Mouse (Mus musculus) right cerebral cortex, postnatal 10 days (tissue): ENCODE measurements at regions not wholly inside any gene's neighbourhood (a gene's known extent, or its start where the extent isn't known, plus 50 kb on each side); places are given as distances from the start of the nearest gene placed in this dataset.

ENCODE experiments used
- DNase-seq, 2 experiments: peaks; one replicate each; pipeline ENCODE4 v3.0.0; 2021; ENCODE audit warnings: low spot score in 2 of 2

DNA sequence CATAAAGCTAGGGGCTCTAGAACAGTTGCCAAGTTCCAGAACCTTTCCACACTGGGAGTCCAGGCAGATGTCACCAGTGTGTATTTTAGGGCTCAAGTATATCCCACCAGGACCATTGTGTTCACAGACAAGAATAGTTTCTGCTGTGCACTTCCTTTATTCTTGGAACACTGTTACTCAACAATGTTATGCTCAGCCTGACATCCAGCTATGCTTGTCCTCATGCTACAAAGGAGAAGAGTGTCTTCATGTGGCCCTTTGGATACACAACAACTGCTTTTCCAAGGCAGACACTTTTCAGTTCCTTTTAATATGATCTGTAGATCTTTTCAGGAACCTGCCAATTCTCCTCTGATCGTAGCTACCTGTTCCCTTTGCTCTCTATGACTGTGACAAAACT, 270.4 kb upstream of the Dab2 start:
- no peak for DNase-seq

DNA sequence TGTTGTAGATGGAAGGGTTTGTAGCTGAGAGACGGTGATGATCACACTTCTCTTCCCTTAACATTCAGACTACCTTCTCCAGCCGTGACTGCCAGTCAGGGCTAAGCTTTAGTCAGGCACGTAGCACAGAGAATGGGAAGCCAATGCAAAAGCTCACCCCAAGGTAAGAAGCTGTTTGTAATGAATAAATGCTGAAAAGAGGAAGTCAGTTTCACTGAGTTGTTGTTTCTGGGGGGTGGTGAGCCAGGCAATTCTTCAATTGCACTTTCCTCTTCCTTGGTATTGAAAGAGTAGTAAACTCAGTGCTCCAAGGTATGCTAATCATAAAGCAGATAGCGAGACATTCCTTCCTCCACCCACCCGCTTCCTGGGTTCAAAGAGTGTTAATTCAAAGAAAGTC, 269.2 kb upstream of the Dab2 start:
- DNase-seq, result no peak

DNA sequence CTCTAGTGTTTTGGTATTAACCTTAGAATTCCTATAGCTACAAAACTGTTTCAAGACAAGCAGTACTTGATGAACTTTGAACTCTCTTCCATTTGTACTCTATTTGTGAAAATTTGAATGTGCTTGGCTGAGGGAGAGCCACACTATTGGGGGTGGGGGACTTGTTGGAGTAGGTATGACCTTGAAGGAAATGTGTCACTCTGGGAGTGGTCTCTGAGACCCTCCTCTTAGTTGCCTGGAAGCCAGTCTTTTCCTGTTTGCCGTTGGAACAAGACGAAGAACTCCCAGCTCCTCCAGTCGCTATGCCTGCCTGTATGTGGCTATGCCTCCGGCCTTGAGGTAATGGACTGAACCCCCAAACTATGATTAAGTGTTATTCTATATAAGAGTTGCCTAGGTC, 265.4 kb upstream of the Dab2 start:
- no peak for DNase-seq

DNA sequence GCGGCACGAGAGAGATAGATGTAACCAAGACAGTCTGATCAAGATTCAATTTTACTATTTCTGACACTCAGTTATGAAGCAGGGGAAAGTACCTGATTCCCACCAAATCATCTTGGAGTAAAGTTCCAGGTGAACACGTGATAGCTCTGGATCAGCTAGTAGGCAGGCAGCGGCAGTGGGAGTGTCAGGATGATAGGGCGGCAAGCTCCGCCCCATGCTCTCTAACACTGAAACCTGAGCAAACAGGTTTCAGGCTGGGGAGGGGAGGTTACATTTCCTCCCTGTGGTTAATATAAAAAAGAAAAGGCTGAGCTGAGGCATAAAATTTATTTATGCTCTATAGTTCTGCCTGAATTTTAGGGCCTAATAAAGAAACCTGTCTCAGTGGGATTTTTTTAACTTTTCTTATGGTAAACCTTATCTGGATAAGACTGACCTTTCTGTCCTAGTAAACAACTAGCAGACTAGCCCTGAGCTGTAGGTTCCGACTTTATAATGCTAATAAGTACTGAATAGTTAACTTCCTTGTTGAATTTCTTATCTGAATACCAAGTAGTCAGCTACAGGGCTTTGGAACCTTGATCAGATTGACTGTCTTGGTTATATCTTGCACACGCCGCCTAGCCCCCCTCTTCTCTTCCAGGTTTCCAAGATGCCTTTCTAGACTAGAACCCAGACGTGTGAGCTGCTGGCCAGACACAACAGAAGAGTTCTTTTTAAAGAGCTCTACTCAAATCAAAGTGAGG, 254.9 kb upstream of the Dab2 start:
- DNase-seq, result no peak

DNA sequence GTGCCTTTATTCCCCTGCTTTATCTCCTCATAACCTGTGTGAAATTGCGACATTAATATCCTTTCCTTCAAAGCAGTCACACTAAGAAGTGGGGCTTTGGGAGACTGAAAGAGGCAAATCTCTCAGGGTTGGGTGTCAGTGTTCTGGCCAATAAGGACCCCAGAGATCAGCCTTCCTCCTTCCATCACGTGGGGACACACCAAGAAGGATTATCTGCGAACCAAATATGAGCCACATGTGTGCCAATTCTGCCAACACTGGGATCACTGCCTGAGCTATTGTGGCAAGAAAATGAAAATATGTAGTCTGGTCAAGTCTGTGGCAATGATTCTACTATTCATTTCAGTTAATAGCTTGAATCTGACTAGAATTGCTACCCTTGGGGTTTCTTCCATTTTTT, 243.9 kb upstream of the Dab2 start:
- DNase-seq, result no peak

DNA sequence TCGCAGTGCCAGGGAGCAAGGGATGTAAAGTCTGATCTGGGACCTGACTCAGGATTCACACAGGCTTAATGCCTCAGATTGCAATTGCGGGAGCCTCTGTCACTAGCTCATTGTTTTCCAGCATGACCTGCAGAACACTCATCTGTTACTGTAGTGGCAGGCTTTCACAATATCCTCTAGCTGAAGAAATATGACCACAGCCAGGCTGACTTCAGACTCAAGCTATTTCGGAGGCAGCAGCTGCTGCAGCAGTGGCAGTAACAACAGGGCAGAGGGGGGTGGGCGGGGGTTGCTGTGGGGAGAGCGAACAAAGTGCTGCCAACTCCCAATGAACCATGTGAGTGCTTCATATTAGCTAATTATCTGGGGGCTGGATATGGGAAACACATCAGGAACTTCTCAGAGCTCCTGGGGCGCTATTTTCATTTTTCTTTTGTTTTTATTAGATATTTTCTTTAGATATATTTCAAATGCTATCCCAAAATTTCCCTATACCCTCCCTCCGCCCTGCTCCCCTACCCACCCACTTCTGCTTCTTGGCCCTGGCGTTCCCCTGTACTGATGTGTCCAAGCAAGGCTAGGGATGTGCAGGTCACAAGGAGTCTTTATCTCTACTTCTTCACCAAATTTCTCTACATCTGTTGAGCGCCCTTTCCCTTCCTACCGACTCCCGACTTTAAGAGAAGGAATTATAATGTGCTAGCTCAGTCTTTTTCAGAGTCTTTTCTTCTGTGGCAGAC, 242.5 kb upstream of the Dab2 start:
- no peak for DNase-seq

DNA sequence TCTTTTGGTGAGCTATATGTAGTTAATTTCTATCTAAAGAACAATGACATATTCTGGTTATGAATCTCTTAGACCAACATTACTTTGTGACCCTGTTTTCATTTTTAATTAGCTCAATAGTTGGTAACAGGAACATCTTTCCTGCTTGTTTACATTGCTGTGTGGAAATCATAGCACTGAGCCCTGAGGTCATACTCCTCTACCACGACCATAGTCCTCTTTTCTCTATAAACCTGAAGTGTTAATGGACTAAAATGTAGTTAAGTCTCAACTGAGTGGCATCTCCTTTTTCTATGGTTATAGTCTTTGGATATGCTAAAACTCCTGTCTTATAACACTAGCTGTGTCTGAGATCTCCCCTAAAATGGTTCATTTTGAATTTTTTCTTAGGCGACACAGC, 240.2 kb upstream of the Dab2 start:
- DNase-seq, result no peak

DNA sequence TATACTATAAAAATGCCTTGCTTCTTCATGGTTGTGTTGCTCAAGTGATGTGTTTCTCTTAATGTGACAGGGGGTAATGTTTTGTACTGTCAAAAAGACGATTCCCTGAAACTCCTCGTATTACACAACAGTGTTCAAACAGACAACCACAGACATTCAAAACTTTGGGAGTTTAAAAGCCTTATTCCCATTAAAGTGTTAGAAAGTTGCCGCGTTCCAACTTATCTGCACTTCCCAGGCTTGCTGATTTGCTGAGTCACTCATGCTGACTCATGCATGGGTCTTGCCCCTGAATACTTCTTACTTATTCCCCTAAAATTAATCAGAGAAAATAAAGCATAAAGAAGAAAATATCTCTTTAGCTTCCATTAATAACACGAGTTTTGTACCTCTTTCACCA, 239.8 kb upstream of the Dab2 start:
- no peak for DNase-seq

DNA sequence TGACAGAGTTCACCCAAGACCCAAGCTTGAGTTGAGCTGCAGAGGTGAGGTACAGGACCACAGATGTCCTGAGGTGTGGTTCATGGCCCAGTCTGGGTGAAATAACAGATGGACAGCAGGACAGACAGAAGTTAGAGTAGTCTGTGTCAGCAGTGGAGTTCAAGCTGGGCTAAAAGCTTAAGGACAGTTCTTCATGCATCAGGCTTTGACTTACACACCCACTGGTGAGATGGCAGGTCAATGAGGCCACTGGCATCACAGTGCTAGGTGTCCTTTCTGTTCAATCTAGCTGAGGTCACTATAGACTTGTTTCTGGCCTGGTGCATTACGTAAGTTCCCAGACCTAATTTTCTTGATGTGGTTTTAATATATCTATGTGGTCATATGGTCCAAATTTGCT, 238.9 kb upstream of the Dab2 start:
- DNase-seq, result no peak

DNA sequence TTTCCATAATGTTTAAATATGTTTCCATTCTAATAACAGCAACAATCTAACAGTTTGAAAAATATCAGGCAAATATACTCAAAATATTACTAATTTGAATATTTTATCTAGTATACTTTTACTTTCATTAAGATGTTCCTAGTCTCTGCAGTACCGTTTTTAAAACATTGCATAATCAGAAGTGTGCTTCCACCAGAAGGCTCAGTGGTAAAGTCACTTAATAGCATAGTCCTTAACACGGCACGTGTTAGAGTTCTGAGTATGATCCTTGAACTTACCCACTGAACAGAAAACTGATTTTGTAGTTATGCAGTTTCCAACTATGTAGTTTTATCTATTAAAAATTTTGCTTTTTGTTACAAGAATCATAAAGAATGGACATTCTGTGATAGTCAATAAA, 234.5 kb upstream of the Dab2 start:
- DNase-seq, result no peak

DNA sequence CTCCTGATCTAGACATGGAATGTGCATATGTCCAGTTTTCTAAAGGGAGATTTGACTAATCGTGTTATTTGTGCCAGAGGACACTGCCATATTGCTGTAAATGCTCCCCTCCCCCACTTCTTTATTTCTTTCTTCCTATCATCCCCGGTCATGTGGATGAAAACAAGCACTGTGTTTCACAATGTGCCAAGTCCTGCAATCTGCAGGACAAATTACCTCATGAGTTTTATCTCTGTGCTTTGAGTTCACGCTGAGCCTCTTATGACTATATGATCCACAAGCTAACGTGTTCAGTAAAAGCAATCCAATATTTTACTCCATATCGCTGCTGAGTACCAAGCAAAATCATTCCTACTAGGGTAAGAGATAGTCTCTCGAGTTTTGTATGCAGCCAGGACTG, 232.2 kb upstream of the Dab2 start:
- no peak for DNase-seq

DNA sequence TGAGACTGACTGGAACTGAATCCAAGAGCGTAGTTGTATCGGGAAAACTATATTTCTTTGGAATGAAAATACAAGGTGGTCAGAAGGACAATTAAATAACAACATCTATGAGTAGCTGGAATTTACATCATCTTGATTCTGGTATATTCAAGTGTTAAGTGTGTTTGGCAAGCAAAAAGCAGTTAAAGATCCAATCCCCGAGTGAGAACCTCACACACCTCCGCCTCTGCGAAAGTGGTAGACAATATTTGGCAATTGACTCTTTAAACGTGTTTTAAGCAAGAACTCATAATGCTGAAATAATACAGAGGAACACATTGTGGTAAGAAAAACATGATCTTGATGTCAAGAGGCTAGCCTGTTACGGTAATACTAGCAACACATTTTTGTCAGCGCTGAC, 231.2 kb upstream of the Dab2 start:
- DNase-seq, result no peak

DNA sequence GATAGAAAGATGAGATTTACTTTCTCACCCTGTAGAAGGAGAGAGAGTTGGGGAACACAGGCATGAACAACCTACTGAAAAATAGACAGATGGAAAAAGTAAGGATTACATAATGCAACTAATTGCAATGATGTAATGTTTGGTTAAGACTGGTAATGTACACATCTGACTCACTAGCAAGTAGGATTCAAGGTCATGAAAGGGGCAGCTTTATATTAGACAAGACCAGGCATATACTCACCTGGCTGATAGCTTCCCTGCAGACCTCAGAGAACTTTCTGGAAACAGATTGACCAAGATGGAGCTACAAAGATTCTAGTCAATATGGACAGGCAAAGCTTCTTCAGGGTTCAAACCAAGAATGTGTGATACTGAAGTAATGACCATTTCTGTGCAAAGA, 227.7 kb upstream of the Dab2 start:
- no peak for DNase-seq

DNA sequence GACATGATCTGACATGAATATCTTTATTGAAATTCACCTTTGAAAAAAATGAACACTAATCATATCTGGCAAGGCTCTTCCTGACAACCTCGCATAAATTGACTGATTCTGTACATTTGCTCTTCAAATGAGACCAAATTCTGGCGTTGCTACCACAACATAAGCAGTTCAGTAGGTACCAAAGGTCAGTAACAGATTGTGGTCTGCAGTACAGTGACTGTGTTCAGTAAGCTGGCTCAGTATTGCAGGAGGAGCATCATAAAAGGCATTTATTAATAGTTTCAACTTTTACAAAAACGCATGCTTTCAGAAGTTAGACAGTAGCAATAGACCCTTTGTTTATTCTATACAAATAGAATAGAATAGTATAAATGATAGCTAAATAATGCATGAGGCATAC, 226.7 kb upstream of the Dab2 start:
- no peak for DNase-seq

DNA sequence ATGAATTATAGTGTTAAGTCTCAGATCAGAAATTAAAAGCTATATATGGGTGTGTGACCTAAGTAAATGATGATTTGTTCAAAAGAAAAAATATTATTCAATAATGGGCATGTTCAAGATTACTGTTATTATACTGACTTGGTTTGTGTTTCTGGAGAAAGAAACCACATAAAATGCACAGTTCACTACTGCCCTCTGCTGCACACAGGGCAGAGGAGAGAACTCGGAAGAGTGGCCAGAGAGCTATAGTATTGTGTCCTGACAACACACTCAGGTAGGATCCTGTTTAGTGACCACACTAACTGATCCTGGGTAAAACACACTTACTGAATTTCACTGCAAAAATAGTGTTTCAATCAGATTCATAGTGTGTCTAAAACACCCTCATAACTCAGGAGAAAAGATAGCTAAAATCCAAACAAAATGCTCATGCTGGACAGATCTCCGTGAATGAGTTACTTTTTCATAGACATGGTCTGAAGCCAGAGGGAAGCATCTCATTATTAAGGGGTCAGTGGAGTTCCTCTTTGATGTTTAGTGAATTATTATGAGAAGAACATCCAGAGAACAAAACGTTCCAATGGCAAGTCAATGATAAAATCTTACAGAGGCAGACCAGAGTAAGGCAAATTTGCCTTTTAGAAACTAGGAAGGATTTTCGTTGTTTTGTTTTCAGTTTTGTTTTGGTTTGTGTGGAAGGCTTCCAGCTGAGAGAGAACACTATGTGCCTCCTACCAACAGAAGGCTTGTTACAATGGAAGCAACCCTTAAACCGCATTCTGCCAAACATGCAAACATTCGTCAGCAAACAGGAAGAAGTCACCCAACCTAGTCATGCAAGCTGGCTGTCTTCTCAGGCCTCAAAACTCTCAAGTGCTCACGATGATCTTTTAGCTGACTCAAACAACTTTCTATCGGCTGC, 218.6 kb upstream of the Dab2 start:
- DNase-seq, result peak; percentile 54 to 71

DNA sequence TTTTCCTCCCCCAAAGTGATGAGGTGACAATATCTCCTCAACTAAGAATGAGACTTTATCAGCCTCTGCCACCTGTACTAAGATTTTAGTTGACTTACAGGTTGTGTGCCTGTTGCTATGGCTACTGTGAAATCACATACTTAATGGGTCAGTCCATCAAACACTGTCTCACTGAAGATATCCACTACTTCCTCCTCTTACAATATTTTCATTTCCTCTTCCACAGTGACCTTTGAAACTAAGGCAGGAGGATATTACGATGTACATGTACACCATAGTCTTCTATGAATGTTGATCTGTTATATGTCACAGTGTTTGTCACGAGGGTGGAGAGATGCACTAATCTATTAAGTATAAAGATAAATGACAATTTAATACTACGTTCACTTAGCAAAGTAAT, 212.4 kb upstream of the Dab2 start:
- DNase-seq, result no peak

DNA sequence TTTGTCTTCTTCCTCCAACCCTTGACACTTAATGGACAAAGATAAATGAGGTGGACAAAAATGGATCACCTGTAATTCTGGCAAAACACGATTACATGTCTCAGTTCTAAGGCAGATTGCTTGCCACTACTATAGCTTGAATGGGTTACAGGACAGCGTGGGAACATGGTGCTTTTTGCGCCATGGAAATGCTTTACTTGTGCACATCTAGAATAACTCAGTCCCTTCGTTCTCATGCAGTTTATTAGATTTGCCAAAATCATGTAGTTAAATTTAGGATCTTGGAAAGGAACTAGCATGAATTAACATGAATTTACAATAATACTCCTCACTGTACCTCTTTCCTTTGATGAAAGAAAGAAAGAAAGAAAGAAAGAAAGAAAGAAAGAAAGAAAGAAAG, 211.1 kb upstream of the Dab2 start:
- peak in 1 of 2 experiments; percentile 18 for DNase-seq

DNA sequence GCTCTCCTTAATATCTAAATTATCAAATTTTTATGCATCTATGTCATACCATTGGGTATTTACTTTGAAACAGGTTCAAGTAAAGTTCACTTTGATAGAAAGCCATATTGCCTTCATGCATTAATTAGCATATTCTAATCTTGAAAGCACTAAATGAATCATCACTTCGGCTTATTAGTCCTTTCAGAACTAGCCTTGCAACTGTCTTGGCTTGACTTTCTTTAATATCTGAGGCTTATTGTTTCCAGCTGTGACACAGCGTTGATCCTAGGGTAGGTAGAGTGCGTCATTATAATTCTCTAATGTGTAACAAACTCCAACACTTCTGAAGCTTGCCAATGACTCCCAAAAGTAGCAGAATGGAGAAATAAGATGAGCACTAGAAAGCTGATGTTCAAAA, 169.9 kb upstream of the Dab2 start:
- no peak for DNase-seq

DNA sequence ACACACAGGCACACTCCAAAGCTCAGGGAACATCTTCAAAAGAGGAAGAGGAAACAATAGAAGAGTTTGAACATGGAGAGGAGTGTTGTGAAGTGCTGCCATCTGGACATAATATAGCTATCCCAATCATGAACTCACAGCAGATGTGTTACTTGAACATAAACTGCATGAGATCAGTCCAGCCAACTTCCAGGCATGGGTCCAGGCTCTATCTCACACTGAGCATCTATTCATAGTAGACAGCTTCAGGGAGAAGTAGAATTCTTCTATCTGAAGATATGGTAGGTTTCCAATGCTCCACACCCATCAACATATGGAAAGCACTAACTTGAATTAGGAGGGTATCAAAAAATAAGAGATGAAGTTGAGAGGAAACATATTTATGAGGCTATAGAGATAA, 167.4 kb upstream of the Dab2 start:
- peak; percentile 42 to 46 for DNase-seq

DNA sequence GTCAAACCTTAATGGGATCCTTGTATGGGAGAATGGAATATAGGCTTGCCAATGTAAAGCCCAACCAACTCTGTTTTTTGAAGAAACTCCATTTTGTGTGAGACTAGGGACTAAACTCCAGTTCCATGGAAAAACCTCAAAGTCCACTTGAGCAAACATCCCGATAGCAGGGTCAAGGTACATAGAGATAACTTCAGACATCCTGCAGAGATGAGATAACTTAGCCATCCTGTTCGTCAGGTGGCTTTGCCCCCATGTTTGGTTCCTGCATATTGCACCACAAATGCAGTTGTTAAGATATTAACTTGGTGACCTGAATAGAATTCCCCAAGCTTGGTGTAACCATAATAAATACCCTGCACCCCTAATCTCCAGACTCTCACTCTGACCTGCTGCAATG, 154.5 kb upstream of the Dab2 start:
- no peak for DNase-seq

DNA sequence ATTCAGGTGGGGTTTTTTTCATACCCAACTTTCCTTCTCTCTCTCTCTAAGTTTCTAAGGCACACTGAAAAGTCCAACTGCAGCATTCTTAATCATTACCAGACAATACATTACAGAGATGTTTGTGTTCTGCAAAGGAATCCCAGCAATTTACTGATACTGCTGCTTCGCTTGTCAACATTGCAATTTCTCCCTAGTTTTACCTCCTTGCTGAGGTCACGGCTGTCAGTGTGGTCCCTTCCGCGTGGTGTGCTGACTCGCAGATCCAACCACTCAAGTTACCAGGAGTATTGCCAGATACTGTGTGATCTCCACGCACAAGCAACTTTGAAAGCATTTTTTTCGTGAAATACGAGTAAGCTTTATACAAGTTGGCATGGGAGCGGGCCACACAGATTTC, 144.9 kb upstream of the Dab2 start:
- no peak for DNase-seq

DNA sequence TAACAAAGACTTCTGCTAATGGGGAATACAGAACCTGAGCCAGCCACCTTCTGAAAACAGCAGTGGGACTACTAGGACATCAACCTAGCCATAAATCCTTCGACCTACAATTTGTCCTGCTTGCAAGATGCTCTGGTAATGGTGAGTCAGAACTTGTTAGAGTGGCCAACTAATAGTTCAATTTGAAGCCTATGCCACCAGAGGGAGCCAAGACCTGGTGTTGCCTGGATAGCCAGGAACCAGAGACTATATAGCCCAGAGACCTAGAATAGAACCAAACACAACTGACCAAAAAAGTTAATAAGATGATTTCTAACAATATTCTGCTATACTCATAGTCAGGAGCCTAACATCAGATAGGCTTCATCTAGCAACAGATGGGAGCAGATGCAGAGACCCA, 119.3 kb upstream of the Dab2 start:
- DNase-seq, result no peak

DNA sequence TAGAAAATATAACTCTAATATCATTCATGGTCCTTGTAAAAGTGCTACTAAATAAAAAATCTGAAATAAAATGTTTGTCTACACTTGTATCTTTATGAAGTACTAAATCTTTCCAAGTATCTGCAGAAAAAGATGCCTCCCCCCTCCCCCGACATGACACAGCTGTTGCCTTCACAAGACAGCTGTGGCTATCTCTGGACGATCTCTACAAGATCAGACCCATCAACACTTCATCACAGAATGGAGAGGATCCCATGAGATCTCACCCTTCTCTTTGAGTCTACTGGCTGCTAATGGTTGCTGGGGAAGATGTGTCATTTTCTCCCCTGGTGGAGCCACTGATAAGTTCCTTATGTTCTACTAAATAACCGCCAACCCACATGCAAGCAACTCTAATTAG, 116.0 kb upstream of the Dab2 start:
- DNase-seq, result no peak
